Mouse (Mus musculus) layer of hippocampus, postnatal 14 days (tissue): ENCODE data around the gene Dbi. TPM values are rescaled to one million over a fixed set of nuclear protein-coding genes. Genes with fewer than 3 reads are reported as not detected.
A peak's percentile ranks its signal among the peaks of the same experiment; 100 is the strongest.

Source experiments
- DNase-seq, 2 experiments: peaks; one replicate each; pipeline ENCODE4 v3.0.0; 2021 to 2022; ENCODE audit warnings: low spot score in 2 of 2, mixed read lengths in 1 of 2
- total RNA-seq, 2 experiments: library from RNA; stranded (reverse); gene quantifications; 2 replicates each; pipeline ENCODE4 v1.2.3; 2021

Dbi gene
- total RNA-seq, 2 experiments from 2014 or later = 458 to 509 TPM

DNA sequence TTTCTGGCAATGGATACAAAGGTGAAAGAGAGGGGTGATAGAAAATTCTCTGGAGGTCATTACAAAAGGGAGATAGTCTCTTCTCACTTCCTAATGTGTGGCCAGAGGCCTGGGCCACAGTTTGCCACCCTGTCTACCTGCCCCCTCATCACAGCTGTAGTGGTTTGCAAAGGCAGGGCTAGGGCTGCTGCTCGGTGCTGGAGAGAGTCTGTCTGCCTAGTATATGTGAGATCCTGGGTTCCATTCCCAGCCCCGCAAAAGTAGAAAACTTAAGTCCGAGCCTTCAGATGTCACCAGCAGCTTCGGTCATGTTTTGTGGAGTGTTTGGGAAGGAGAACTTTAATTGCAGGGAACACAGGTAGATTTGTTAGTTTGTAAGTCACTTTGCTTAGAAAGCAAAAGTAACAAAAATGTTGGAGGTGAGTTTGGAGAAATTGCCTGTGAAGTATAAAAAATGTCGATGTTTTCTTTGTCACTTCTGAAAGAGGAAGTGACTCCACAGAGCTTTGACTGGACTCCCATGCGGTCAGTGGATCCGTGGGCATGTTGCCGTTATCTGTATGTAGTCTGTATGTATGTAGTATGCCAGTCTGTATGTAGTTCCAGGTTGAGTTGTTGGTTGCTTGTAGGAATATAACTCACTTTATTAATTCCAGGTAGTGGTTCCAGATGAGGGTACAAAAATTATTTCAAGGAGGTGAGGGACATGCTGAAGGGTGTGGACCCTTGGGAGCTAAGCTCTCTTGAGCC lies 1.9 kb upstream of the Dbi start:
- no peak for DNase-seq

GRCm38 (mm10) chr1:120121930-120122530 lies 1.2 kb upstream of the Dbi start:
- DNase-seq = no peak

- DNase-seq = peak in 1 of 2 experiments; percentile 39
These were observed 523 bp downstream of the Dbi start for GRCm38 (mm10) chr1:120120141-120120968.

DNA sequence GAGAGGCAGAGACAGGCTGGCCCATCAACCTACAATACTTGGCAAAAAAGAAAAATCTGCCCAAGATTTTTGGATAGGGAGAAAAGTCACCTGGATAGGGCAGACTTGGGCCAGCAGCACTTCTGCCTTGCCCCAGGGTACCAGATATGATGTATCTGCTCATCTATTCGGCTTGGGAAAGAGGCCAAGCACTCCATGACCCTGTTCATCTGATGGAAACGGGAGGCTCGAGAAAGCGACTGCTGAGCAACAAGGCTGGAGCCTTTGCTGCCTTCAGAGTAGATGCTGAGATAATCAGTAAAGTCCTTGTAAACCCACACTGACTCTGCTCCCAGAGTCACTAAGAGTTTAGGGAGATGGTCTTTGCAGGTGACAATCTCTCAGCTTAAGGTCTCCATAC lies 1.5 kb downstream of the Dbi start:
- no peak for DNase-seq

DNA sequence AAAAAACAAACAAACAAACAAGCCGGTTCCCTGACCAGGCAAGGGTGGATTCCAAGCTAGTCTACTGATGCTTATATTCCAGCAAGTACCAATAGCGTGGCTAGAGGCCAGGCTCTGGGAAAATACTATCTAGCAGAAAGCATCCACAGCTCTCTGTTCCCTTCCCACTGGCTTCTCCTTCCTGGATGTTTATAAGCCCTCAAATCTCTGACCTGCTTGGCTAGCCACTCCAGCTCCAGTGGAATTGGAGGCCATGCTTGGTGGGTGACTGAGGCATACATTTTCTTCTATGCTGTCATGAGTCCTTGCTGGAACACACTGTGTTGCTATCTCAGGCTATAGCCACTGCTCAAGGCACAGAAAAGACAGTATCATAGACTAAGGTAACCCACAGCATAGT lies 2.0 kb downstream of the Dbi start:
- DNase-seq = no peak

GRCm38 (mm10) chr1:120116106-120116505 lies 4.8 kb downstream of the Dbi start:
- DNase-seq = no peak

- peak; percentile 85 to 95 for DNase-seq
These were observed 5.2 kb downstream of the Dbi start for GRCm38 (mm10) chr1:120115671-120116081.

DNA sequence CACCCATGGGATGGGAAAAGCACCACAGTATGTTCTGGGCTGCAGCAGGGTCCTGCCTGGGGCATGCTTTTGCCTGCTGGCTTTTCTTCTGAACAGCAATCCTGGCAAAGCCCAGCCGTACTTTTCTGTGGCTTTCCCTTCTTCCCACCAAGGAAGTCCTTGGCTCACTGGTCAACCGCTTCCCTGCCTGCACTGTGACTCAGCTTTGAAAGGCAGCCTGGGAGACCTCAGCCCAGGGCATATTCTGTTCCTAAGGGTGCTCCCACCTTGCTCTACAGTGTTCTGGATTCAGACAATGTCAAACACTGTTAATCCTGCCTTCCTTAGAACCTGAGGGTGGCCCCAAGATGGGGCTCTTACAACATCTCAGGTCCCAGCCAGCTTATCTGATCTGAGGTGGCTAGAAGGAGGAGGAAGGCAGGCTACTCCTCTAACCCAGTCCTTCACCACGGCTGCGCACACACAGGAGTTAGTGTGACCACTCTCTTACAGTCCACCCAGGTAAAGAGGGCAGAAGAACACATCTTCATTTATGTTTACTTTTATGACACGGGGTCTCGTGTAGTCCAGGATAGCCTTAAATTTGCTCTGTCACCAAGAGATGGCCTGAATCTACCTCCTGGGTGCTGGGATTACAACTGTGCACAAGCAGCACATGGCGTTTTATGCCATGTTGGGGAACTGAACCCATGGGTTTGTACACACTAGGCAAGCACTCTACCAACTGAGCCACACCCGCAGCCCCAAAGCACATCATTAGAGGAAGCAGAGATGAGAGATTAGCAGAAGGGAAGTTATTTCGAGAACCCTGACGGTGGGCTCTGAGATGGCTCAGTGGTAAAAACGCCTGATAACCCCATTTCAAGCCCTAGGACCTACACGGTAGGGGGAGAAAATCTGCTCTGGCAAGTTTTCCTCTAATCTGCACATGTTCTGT lies 8.4 kb downstream of the Dbi start:
- no peak for DNase-seq

- no peak for DNase-seq
These were observed 9.1 kb downstream of the Dbi start for GRCm38 (mm10) chr1:120111766-120112165.

DNA sequence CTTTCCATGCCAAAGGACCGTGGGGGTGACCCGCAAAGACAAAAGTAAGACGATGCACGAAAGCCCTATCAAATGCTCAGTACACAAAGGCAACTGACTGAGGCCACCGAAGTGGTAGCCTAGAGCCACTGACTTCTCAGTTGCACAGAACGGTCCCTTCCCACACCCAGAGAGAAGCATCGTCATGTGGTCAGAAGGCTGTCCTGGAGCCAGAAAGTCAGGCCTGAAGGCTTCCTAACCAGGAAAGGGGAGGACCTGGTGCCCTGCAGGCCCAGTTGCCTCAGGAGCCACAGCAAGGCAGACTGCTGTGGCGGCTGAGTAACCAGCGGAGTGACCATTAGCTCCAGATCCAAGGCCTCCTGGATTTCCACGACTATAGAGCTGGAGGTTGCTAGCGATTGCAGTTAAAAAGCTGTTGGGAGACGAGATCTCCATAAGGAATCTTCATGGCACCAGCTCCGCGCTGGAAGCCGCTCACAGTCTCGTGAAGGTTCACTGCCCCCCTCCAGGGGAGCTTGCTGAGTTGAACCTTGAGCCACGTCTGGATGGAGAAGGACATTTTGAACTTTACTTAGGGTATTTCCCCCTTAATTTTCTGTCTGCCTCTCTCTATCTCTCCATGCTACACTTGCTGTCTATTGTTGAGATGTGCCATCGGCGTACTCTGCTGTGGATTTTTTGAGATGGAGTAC lies 11.0 kb downstream of the Dbi start:
- DNase-seq = no peak

- DNase-seq = no peak
These were observed 15.3 kb downstream of the Dbi start for GRCm38 (mm10) chr1:120105556-120105959.

- no peak for DNase-seq
These were observed 19.7 kb downstream of the Dbi start for GRCm38 (mm10) chr1:120101227-120101609.

- no peak for DNase-seq
These were observed 20.2 kb downstream of the Dbi start for GRCm38 (mm10) chr1:120100456-120101226.

DNA sequence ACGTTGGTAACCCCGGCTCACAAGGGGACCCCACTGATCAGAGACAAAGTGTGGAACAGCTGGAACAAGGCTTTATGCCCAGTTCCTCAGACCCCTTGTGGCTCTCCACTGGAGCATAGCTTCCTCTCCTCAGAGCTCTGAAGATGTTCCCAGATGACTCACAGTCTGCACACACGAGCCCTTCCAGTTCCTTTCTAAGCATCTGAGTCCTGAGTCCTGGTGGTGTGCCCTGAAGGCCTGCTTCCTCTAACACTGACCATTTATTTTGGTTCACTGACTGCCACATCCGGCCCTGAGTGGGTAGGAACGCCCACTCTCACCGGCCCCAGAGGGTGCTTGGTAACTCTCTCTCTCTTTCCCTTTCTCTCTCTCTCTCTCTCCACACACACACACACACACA lies 21.4 kb downstream of the Dbi start:
- DNase-seq = peak in 1 of 2 experiments; percentile 13

- peak; percentile 56 to 74 for DNase-seq
These were observed 22.6 kb downstream of the Dbi start for GRCm38 (mm10) chr1:120098327-120098726.

DNA sequence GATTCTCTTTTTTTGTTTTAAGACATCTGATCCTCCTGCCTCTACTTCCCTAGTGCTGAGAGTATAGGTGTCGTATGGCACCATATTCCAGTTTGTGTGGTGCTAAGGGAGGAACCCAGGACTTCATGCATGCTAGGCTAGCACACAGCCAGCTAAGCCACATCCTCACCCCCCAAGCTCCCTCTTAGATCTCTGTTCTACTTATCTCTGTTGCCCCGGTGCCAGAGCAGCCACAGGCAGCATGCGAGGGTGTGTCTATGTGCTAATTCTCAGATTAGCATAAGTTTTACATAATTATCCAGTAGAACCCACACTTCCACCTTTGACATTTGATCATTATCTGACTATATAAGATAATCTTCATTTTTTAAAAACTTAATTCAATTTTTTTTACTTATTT lies 26.0 kb downstream of the Dbi start:
- no peak for DNase-seq

GRCm38 (mm10) chr1:120093482-120094134 lies 27.3 kb downstream of the Dbi start:
- peak; percentile 79 to 90 for DNase-seq

- no peak for DNase-seq
These were observed 29.9 kb downstream of the Dbi start for GRCm38 (mm10) chr1:120090880-120091570.
